Mouse (Mus musculus): Measurements from ENCODE around the gene Sys1. TPM values are rescaled to one million over a fixed set of nuclear protein-coding genes. Genes with fewer than 3 reads are reported as not detected.

The Sys1 gene
- polyA plus RNA-seq, 1 experiment from 2014 or later = 64.2 TPM

GRCm38 (mm10) chr2:164431676-164432465 is 24.9 kb upstream of the Sys1 start:
- Histone ChIP-seq H3K9me3 (ENCODE audit: control insufficient read depth, low read length) (no peaks in the 10 kb centered on the region), H3K27ac (ENCODE audit: low read depth, low read length) (no peak overlapping the region), H3K9ac (ENCODE audit: low read length) (no peak overlapping the region), H3K4me2 (ENCODE audit: low read depth) (no peak overlapping the region), H3K36me3 (ENCODE audit: control insufficient read depth, insufficient read depth, low read length) (no peaks in the 10 kb centered on the region), H3K27me3 (ENCODE audit: control insufficient read depth, insufficient read depth, low read length) (peaks cover 3% of the 10 kb centered on the region; the same call in 1 of the 2 replicates), H3K4me1 (ENCODE audit: control insufficient read depth, insufficient read depth, low read length) (no peaks in the 10 kb centered on the region), H3K4me3 (ENCODE audit: low read depth, low read length) (no peak overlapping the region)
- WGBS = 66% methylated on average over 9 of the region's 9 CpGs
- DNase-seq (ENCODE audit: low spot score) = no peak
- no peak for ATAC-seq (ENCODE audit: insufficient read depth, low FRiP score, low TSS enrichment)

- ATAC-seq (ENCODE audit: insufficient read depth, low FRiP score, low TSS enrichment) (no peak), DNase-seq (ENCODE audit: low spot score) (no peak)
- H3K9me3 ChIP-seq (ENCODE audit: control insufficient read depth, low read length) = no peaks in the 10 kb centered on the region
- no peak overlapping the region for H3K4me3 ChIP-seq (ENCODE audit: low read depth, low read length)
- no peaks in the 10 kb centered on the region for H3K36me3 ChIP-seq (ENCODE audit: control insufficient read depth, insufficient read depth, low read length)
- H3K4me1 ChIP-seq (ENCODE audit: control insufficient read depth, insufficient read depth, low read length) = no peaks in the 10 kb centered on the region
- H3K27me3 ChIP-seq (ENCODE audit: control insufficient read depth, insufficient read depth, low read length) = peaks cover 3% of the 10 kb centered on the region; the same call in 1 of the 2 replicates
- no peak overlapping the region for H3K4me2 ChIP-seq (ENCODE audit: low read depth)
- H3K9ac ChIP-seq (ENCODE audit: low read length) = no peak overlapping the region
- no peak overlapping the region for H3K27ac ChIP-seq (ENCODE audit: low read depth, low read length)
- WGBS = 38% methylated on average over 22 of the region's 22 CpGs
Measured at GRCm38 (mm10) chr2:164432541-164433191, 24.1 kb upstream of the Sys1 start.

GRCm38 (mm10) chr2:164433278-164433895 is 23.4 kb upstream of the Sys1 start:
- Histone ChIP-seq H3K27me3 (ENCODE audit: control insufficient read depth, insufficient read depth, low read length) (peaks cover 3% of the 10 kb centered on the region; the same call in 1 of the 2 replicates), H3K36me3 (ENCODE audit: control insufficient read depth, insufficient read depth, low read length) (no peaks in the 10 kb centered on the region), H3K4me1 (ENCODE audit: control insufficient read depth, insufficient read depth, low read length) (no peaks in the 10 kb centered on the region), H3K9me3 (ENCODE audit: control insufficient read depth, low read length) (no peaks in the 10 kb centered on the region), H3K4me3 (ENCODE audit: low read depth, low read length) (no peak overlapping the region), H3K9ac (ENCODE audit: low read length) (no peak overlapping the region), H3K4me2 (ENCODE audit: low read depth) (no peak overlapping the region), H3K27ac (ENCODE audit: low read depth, low read length) (no peak overlapping the region)
- WGBS = 81% methylated on average over 9 of the region's 9 CpGs
- DNase-seq (ENCODE audit: low spot score) (no peak), ATAC-seq (ENCODE audit: insufficient read depth, low FRiP score, low TSS enrichment) (no peak)

GRCm38 (mm10) chr2:164434681-164435080 is 22.1 kb upstream of the Sys1 start:
- no peaks in the 10 kb centered on the region for H3K4me1 ChIP-seq (ENCODE audit: control insufficient read depth, insufficient read depth, low read length)
- H3K9me3 ChIP-seq (ENCODE audit: control insufficient read depth, low read length) = no peaks in the 10 kb centered on the region
- H3K4me2 ChIP-seq (ENCODE audit: low read depth) = no peak overlapping the region
- H3K9ac ChIP-seq (ENCODE audit: low read length) = no peak overlapping the region
- no peak overlapping the region for H3K27ac ChIP-seq (ENCODE audit: low read depth, low read length)
- ATAC-seq (ENCODE audit: insufficient read depth, low FRiP score, low TSS enrichment) (no peak), DNase-seq (ENCODE audit: low spot score) (no peak)
- 71% methylated on average over 3 of the region's 3 CpGs for WGBS
- no peak overlapping the region for H3K4me3 ChIP-seq (ENCODE audit: low read depth, low read length)
- H3K27me3 ChIP-seq (ENCODE audit: control insufficient read depth, insufficient read depth, low read length) = no peaks in the 10 kb centered on the region; the same call in 1 of the 2 replicates
- H3K36me3 ChIP-seq (ENCODE audit: control insufficient read depth, insufficient read depth, low read length) = no peaks in the 10 kb centered on the region

GRCm38 (mm10) chr2:164435216-164436090 is 21.3 kb upstream of the Sys1 start:
- Histone ChIP-seq H3K27me3 (ENCODE audit: control insufficient read depth, insufficient read depth, low read length) (no peaks in the 10 kb centered on the region), H3K4me3 (ENCODE audit: low read depth, low read length) (no peak overlapping the region), H3K9ac (ENCODE audit: low read length) (no peak overlapping the region), H3K9me3 (ENCODE audit: control insufficient read depth, low read length) (no peaks in the 10 kb centered on the region), H3K4me2 (ENCODE audit: low read depth) (no peak overlapping the region), H3K4me1 (ENCODE audit: control insufficient read depth, insufficient read depth, low read length) (no peaks in the 10 kb centered on the region), H3K36me3 (ENCODE audit: control insufficient read depth, insufficient read depth, low read length) (no peaks in the 10 kb centered on the region), H3K27ac (ENCODE audit: low read depth, low read length) (no peak overlapping the region)
- WGBS = 52% methylated on average over 5 of the region's 5 CpGs
- ATAC-seq (ENCODE audit: insufficient read depth, low FRiP score, low TSS enrichment) (no peak), DNase-seq (ENCODE audit: low spot score) (no peak)

GRCm38 (mm10) chr2:164436215-164436913 is 20.4 kb upstream of the Sys1 start:
- Histone ChIP-seq H3K9me3 (ENCODE audit: control insufficient read depth, low read length) (no peaks in the 10 kb centered on the region), H3K4me1 (ENCODE audit: control insufficient read depth, insufficient read depth, low read length) (0 out of 2 replicates have a peak, but pooled peaks cover 2% of the 10 kb centered on the region), H3K27ac (ENCODE audit: low read depth, low read length) (no peak overlapping the region), H3K36me3 (ENCODE audit: control insufficient read depth, insufficient read depth, low read length) (no peaks in the 10 kb centered on the region), H3K27me3 (ENCODE audit: control insufficient read depth, insufficient read depth, low read length) (no peaks in the 10 kb centered on the region), H3K9ac (ENCODE audit: low read length) (no peak overlapping the region), H3K4me3 (ENCODE audit: low read depth, low read length) (no peak overlapping the region), H3K4me2 (ENCODE audit: low read depth) (no peak overlapping the region)
- 24% methylated on average over 8 of the region's 8 CpGs for WGBS
- ATAC-seq (ENCODE audit: insufficient read depth, low FRiP score, low TSS enrichment) (no peak), DNase-seq (ENCODE audit: low spot score) (no peak)

GRCm38 (mm10) chr2:164436961-164437360 is 19.8 kb upstream of the Sys1 start:
- DNase-seq (ENCODE audit: low spot score) (no peak), ATAC-seq (ENCODE audit: insufficient read depth, low FRiP score, low TSS enrichment) (no peak)
- H3K27me3 ChIP-seq (ENCODE audit: control insufficient read depth, insufficient read depth, low read length) = peaks cover 3% of the 10 kb centered on the region
- H3K4me2 ChIP-seq (ENCODE audit: low read depth) = no peak overlapping the region
- no peaks in the 10 kb centered on the region for H3K36me3 ChIP-seq (ENCODE audit: control insufficient read depth, insufficient read depth, low read length)
- H3K27ac ChIP-seq (ENCODE audit: low read depth, low read length) = no peak overlapping the region
- H3K9ac ChIP-seq (ENCODE audit: low read length) = no peak overlapping the region
- H3K4me1 ChIP-seq (ENCODE audit: control insufficient read depth, insufficient read depth, low read length) = 0 out of 2 replicates have a peak, but pooled peaks cover 6% of the 10 kb centered on the region
- no peak overlapping the region for H3K4me3 ChIP-seq (ENCODE audit: low read depth, low read length)
- WGBS = 38% methylated on average over 3 of the region's 3 CpGs
- H3K9me3 ChIP-seq (ENCODE audit: control insufficient read depth, low read length) = no peaks in the 10 kb centered on the region

- no peaks in the 10 kb centered on the region for H3K36me3 ChIP-seq (ENCODE audit: control insufficient read depth, insufficient read depth, low read length)
- H3K9me3 ChIP-seq (ENCODE audit: control insufficient read depth, low read length) = no peaks in the 10 kb centered on the region
- H3K27me3 ChIP-seq (ENCODE audit: control insufficient read depth, insufficient read depth, low read length) = peaks cover 3% of the 10 kb centered on the region
- H3K27ac ChIP-seq (ENCODE audit: low read depth, low read length) = no peak overlapping the region
- H3K9ac ChIP-seq (ENCODE audit: low read length) = no peak overlapping the region
- peaks cover 6% of the 10 kb centered on the region; the same call in 1 of the 2 replicates for H3K4me1 ChIP-seq (ENCODE audit: control insufficient read depth, insufficient read depth, low read length)
- H3K4me2 ChIP-seq (ENCODE audit: low read depth) = no peak overlapping the region
- DNase-seq (ENCODE audit: low spot score) (no peak), ATAC-seq (ENCODE audit: insufficient read depth, low FRiP score, low TSS enrichment) (no peak)
- WGBS = 74% methylated on average over 6 of the region's 6 CpGs
- H3K4me3 ChIP-seq (ENCODE audit: low read depth, low read length) = no peak overlapping the region
Measured at GRCm38 (mm10) chr2:164437710-164438109, 19.1 kb upstream of the Sys1 start.
